Mouse (Mus musculus): Measurements from ENCODE around the gene Tap2. TPM values are rescaled to one million over a fixed set of nuclear protein-coding genes. Genes with fewer than 3 reads are reported as not detected.

The Tap2 gene
- polyA plus RNA-seq, 1 experiment, result 56.6 TPM

DNA sequence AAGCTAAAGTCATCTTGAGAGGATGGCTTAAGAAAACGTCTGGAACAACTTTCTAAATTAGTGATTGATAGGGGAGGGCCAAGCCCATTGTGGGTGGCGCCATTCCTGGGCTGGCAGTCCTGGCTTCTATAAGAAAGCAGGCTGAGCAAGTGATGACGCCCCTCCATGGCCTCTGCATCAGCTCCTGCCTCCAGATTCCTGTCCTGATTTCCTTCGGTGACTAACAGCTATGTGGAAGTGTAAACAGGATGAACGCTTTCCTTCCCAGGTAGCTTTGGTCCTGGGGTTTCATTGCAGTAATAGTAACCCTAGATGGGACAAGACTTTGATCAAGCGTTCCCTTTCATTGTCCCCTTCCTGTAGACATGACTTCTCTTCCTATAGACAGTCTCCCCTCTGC is 24.3 kb upstream of the Tap2 start:
- peaks cover 13% of the 10 kb centered on the region for H3K4me1 ChIP-seq (ENCODE audit: control insufficient read depth, insufficient read depth, low read length)
- H3K27ac ChIP-seq (ENCODE audit: insufficient read depth, low read depth, low read length), result no peak overlapping the region

DNA sequence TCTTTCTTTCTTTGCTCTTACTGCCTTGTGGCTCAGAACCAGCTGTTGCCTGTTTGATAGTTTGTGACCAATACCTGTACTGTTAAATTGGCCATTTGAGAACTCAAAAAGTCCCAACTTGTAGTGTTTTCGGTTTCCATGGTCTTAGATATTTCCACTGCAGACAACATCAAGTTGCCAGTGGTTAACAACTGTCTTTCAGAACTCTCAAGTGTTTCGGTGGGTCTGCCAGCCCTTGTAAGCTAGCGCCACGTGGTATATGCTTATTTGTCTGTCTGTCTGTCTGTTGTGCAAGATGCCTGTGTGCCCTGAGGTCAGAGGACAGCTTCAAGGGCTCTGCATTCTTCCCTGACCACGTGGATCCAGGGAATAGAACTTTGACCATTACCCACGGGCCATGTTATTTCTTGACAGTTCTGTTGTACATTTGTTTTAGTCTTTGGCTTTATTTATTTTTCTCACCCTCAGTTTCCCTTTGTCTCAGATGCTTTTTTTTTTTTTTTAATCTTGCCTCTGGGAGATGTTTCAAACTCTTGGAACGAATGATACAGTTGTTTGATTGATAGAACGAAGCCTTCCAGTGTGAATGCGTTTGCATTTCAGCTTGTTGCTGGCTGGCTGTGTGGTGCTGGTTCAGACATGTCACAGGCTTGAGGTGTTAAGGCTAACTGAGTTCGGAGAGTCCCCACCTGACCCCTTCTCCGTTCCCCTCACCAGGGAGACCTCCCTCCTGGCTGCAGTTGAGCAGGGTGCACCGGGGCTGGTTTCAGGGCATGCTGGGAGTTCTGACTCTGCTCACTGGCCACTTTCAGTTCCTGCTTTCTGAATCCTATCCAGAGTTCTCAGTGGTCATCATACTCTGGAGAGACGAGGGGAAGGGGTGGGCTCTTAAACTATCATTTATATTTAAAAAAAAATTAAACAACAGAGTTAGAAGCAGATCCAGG is 23.1 kb upstream of the Tap2 start:
- TF ChIP-seq CTCF (IDR thresholded peaks at IDR 0.05; ENCODE audit: low read depth, low read length), result no peak
- no peak for TF ChIP-seq POLR2A (IDR thresholded peaks at IDR 0.05; ENCODE audit: borderline replicate concordance, low read depth, low read length)
- Histone ChIP-seq H3K4me3 (ENCODE audit: insufficient read depth, low read length) (no peak overlapping the region), H3K27ac (ENCODE audit: insufficient read depth, low read depth, low read length) (no peak overlapping the region), H3K4me1 (ENCODE audit: control insufficient read depth, insufficient read depth, low read length) (peaks cover 7% of the 10 kb centered on the region)

More for the DNA sequence above, 24.3 kb upstream of the Tap2 start:
- no peak for TF ChIP-seq CTCF (IDR thresholded peaks at IDR 0.05; ENCODE audit: low read depth, low read length)
- no peak for TF ChIP-seq POLR2A (IDR thresholded peaks at IDR 0.05; ENCODE audit: borderline replicate concordance, low read depth, low read length)
- H3K4me3 ChIP-seq (ENCODE audit: insufficient read depth, low read length), result no peak overlapping the region

DNA sequence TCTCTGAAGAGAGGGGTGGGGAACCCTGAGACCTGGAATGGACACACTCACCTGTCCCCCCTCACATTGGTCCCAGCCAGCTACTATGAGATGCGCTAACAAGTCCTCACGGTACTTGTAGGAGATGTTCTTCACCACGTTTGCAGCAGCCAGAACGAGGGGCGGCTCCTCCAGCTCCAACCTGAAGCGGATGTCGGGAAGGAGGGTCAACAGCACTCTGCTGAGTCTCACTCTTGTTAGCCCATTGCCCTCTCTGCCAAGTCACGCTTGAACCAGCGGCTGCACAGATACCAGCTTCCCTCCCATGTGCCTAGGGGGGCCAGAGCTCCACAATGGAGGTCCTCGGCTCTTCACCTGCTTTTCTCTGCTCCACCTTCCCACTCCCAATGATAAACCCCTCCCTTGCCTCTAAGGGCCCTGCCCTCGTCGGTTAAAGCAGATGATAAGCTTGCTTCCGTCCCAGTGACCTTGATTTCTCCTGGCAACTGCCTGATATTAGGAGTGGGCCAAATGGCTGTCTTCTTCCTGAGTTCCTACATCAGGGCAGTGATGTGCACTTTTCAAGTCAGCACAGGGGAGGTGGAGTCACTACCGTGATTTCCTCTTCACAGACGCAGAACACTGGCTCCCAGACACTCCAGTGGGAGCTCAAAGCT is 19.6 kb upstream of the Tap2 start:
- Histone ChIP-seq H3K4me1 (ENCODE audit: control insufficient read depth, insufficient read depth, low read length) (peaks cover 11% of the 10 kb centered on the region), H3K4me3 (ENCODE audit: insufficient read depth, low read length) (no peak overlapping the region), H3K27ac (ENCODE audit: insufficient read depth, low read depth, low read length) (no peak overlapping the region)
- TF ChIP-seq POLR2A (IDR thresholded peaks at IDR 0.05; ENCODE audit: borderline replicate concordance, low read depth, low read length) (no peak), CTCF (IDR thresholded peaks at IDR 0.05; ENCODE audit: low read depth, low read length) (no peak)

DNA sequence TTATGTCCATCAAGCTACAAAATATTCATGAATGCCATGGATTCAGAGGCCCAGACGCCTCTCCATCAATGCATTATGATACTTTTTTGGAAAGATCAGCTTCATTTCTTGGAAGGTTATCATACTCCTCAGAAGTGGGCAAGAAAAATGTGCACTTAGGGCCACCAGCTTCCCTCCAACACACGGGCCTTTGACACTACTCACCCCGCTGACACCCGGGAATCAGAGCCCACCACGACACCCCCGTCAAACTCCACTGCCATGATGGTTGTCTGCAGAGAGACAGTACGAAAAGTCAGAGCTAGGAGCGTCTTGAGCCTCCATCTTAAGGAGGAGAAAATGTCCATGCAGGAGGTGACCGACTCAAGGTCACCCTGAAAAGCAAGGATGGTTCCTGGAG is 17.8 kb upstream of the Tap2 start:
- H3K4me1 ChIP-seq (ENCODE audit: control insufficient read depth, insufficient read depth, low read length), result peaks cover 12% of the 10 kb centered on the region
- no peak for TF ChIP-seq POLR2A (IDR thresholded peaks at IDR 0.05; ENCODE audit: borderline replicate concordance, low read depth, low read length)
- no peak for TF ChIP-seq CTCF (IDR thresholded peaks at IDR 0.05; ENCODE audit: low read depth, low read length)
- no peak overlapping the region for H3K27ac ChIP-seq (ENCODE audit: insufficient read depth, low read depth, low read length)
- H3K4me3 ChIP-seq (ENCODE audit: insufficient read depth, low read length), result no peak overlapping the region

DNA sequence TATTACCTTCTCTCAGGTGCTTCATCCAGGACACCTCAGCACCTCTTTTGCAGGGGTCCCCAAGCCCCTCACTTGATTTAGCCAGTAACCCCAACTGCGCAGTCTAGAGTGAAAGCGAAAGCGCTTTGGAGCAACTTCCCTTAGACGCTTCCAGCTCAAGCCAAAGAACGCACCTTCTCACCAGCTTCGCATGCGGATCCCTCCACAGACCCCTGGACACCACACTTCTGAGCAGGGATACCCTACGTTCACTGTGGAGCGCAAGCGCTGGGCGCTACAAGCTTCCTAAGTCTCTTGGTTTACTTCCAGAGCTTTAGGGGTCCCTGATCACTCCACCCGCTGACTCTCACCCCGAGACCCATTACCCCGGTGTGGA is 16.5 kb upstream of the Tap2 start:
- Histone ChIP-seq H3K4me1 (ENCODE audit: control insufficient read depth, insufficient read depth, low read length) (peaks cover 7% of the 10 kb centered on the region; the same call in 1 of the 2 replicates), H3K27ac (ENCODE audit: insufficient read depth, low read depth, low read length) (peak overlapping the region; percentile 65), H3K4me3 (ENCODE audit: insufficient read depth, low read length) (peak overlapping the region; percentile 81)
- TF ChIP-seq CTCF (IDR thresholded peaks at IDR 0.05; ENCODE audit: low read depth, low read length) (no peak; the same call in 1 of the 2 replicates), POLR2A (IDR thresholded peaks at IDR 0.05; ENCODE audit: borderline replicate concordance, low read depth, low read length) (no peak)

DNA sequence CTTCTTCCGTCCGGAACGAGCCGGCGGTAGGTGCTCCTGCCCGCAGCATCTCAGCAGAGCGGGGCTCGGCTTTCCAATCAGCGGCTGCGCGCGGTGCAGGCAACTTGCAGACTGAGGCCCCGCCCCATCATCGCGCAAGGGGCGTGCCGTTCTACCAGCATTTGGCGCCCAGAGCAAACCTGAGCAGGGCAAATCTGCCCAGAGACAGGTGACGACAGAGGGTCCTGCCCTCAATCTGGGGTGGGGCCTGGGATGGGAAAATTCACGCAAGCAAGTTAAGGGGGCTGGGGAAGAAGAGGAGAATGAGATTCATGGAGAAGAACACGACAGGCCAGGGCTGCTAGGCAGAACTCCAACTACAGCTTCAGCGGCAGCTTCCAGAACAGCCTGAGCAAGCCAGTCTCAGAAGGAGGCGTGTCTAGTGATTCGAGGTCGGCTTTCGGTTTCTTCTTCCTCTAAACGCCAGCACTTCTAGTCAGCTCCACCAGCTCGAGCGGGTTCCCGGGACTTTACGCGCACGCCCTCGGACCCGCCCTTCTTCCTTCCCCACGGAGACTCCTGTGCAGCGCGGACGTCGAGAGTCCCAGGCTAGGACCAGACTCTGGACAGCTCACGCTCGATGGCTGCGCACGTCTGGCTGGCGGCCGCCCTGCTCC is 15.9 kb upstream of the Tap2 start, which contains the start of the genes Tap1 and Psmb9:
Gene Tap1 (plus strand): TSS at position 293 of the 656 bp plus-strand sequence.
Gene Psmb9 (minus strand): TSS at position 504 of the 656 bp plus-strand sequence.
- TF ChIP-seq POLR2A (IDR thresholded peaks at IDR 0.05; ENCODE audit: borderline replicate concordance, low read depth, low read length) (no peak), CTCF (IDR thresholded peaks at IDR 0.05; ENCODE audit: low read depth, low read length) (no peak)
- Histone ChIP-seq H3K4me1 (ENCODE audit: control insufficient read depth, insufficient read depth, low read length) (peaks cover 7% of the 10 kb centered on the region; the same call in 1 of the 2 replicates), H3K4me3 (ENCODE audit: insufficient read depth, low read length) (peak within 1 kb of the TSS; percentile 81), H3K27ac (ENCODE audit: insufficient read depth, low read depth, low read length) (peak within 1 kb of the TSS; percentile 89)

DNA sequence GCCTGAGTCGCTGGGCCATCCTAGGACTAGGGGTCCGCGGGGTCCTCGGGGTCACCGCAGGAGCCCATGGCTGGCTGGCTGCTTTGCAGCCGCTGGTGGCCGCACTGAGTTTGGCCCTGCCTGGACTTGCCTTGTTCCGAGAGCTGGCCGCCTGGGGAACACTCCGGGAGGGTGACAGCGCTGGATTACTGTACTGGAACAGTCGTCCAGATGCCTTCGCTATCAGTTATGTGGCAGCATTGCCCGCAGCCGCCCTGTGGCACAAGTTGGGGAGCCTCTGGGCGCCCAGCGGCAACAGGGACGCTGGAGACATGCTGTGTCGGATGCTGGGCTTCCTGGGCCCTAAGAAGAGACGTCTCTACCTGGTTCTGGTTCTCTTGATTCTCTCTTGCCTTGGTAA is 15.3 kb upstream of the Tap2 start:
- Histone ChIP-seq H3K4me1 (ENCODE audit: control insufficient read depth, insufficient read depth, low read length) (peaks cover 7% of the 10 kb centered on the region; the same call in 1 of the 2 replicates), H3K4me3 (ENCODE audit: insufficient read depth, low read length) (peak overlapping the region; percentile 81), H3K27ac (ENCODE audit: insufficient read depth, low read depth, low read length) (peak overlapping the region; percentile 89)
- TF ChIP-seq CTCF (IDR thresholded peaks at IDR 0.05; ENCODE audit: low read depth, low read length) (no peak), POLR2A (IDR thresholded peaks at IDR 0.05; ENCODE audit: borderline replicate concordance, low read depth, low read length) (no peak)

DNA sequence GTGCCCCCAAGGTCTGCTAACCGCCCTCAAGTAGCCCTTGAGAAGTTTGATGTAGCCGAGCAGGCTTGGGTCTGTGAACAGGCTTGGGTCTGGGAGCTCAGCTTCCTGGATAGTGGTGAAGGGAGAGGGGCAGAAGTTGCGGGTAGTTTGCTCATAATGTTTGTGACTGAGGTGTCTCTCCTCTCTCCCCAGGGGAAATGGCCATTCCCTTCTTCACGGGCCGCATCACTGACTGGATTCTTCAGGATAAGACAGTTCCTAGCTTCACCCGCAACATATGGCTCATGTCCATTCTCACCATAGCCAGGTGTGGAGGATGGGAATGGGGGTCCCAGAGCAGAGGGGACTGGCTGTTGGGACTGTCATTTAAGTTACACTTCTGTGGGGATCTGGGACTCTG is 14.3 kb upstream of the Tap2 start:
- TF ChIP-seq CTCF (IDR thresholded peaks at IDR 0.05; ENCODE audit: low read depth, low read length) (no peak), POLR2A (IDR thresholded peaks at IDR 0.05; ENCODE audit: borderline replicate concordance, low read depth, low read length) (no peak)
- Histone ChIP-seq H3K4me1 (ENCODE audit: control insufficient read depth, insufficient read depth, low read length) (peaks cover 7% of the 10 kb centered on the region; the same call in 1 of the 2 replicates), H3K27ac (ENCODE audit: insufficient read depth, low read depth, low read length) (no peak overlapping the region), H3K4me3 (ENCODE audit: insufficient read depth, low read length) (no peak overlapping the region)

DNA sequence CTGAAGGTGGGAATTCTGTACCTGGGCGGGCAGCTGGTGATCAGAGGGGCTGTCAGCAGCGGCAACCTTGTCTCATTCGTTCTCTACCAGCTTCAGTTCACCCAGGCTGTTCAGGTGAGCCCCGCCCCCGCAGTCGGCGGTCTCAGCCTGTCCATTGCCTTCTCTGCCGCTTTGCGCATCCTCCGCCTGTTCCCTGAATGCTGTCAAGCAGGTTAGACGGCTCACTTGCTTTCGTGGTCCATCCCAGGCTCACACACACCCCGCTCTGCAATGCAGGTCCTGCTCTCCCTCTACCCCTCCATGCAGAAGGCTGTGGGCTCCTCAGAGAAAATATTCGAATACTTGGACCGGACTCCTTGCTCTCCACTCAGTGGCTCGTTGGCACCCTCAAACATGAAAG is 10.5 kb upstream of the Tap2 start:
- TF ChIP-seq POLR2A (IDR thresholded peaks at IDR 0.05; ENCODE audit: borderline replicate concordance, low read depth, low read length), result no peak
- TF ChIP-seq CTCF (IDR thresholded peaks at IDR 0.05; ENCODE audit: low read depth, low read length), result no peak
- 0 out of 2 replicates have a peak, but pooled peaks cover 3% of the 10 kb centered on the region for H3K4me1 ChIP-seq (ENCODE audit: control insufficient read depth, insufficient read depth, low read length)
- H3K4me3 ChIP-seq (ENCODE audit: insufficient read depth, low read length), result no peak overlapping the region
- no peak overlapping the region for H3K27ac ChIP-seq (ENCODE audit: insufficient read depth, low read depth, low read length)

All from bone marrow macrophage, adult 2 months (primary cell).